Mouse (Mus musculus) ovary, adult 2 months (tissue): ENCODE measurements around the gene Zfp142. TPM values are rescaled to one million over a fixed set of nuclear protein-coding genes. Genes with fewer than 3 reads are reported as not detected.

ENCODE experiments used
- polyA plus RNA-seq: library from polyadenylated mRNA; depleted of rRNA; stranded (reverse); fragments of >200 nt; gene quantifications from 2 replicates; pipeline ENCODE4 v1.2.3, GENCODE M21; 2012; rRNA removed

The Zfp142 gene
- 21.2 and 24.4 TPM in 2 replicates for polyA plus RNA-seq

DNA sequence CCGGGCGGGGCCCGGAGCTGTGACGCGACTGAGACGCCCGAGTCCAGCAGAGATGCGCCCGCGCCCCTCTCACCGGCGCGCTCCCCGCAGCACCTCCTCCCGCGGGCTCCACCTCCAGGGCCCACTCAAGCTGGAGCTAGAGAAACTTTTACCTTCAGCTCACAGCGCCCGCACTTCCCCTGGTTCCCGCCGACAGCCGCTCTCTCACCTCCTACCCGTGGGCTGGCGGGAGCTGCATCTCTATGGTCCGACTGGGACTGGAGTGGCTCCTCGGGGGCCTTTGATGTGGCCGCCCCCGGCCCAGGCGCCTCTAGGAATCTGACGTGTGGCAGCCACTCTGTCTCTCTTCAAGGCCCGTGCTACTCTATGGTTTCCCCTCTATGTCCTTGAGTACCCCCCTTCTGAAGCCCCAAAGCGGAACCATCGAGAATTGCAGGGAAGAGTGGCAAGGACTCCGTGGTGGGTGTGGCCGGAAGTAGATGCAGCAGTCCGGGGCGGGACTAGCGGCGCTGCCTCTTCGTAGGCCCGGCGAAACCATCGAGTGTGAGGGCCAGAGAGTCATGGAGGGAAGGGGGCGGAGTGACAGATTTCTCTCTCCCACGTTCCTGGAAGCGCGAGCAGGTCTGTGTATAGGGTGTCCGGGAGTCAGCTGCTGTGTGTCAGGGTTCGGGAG lies at the start of gene Zfp142, which contains the start of gene Bcs1l:
Zfp142 (minus strand) TSS at position 474 of the 673 bp plus-strand sequence.
Bcs1l (plus strand) TSS at position 517 of the 673 bp plus-strand sequence.

DNA sequence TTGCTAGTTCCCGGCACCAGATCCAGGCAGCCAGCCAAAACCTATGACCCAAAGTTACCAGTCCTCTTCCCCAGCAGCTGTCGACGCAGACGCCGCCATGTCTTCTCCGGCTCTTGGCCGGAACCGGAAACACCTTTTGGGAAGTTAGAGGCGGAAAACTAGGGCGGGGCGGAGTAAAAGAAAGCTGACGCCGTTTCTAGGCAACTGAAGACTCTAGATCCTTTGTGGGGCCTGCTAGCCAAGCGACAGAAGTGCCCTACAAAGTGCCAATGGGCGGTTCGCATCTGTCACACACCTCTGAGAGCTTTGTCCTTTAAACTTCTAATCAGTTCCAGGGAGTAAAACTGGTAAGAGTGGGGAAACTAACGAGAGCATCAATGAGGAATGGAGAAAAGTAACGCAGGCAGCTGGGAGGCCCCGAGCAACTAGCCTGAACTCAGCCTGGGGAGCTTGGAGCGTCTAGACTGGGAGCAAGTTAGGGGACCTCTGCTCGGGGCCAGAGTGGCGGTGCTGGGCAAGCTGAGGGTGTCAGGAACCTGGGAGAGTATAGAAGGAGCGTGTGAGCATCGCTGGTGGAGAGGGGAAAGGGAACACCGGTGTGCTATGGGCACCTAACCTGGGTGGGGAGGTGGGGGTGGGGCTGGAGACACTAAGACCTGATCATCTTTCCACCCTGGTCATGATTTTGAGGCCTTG lies 13.4 kb upstream of the Zfp142 start, which contains the start of the genes Rnf25 and Stk36:
Rnf25 (minus strand) TSS at position 131 of the 696 bp plus-strand sequence.
Stk36 (plus strand) TSS at position 179 of the 696 bp plus-strand sequence.

DNA sequence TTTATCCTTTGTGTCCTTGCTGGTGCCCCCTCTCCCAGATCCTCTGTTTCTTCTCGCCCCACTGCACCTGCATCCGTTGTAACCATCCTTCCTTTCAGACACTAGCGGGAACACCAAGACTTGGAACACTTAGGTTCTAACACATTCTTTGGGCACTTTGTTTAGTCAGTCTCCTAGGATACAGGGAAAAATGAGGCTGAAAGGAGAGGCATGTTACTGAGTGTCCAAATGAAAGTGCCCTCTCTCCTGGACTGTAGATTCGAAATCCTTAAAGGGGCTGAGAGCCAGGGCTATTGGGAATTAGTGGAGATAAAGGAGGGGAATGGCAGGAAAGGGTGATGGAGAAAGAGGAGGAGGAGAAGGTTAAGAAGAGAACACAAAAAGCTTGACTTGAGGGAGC lies 43.9 kb downstream of the Zfp142 start, which contains the start of gene Usp37:
Usp37 (minus strand) TSS at position 101 of the 400 bp plus-strand sequence.

DNA sequence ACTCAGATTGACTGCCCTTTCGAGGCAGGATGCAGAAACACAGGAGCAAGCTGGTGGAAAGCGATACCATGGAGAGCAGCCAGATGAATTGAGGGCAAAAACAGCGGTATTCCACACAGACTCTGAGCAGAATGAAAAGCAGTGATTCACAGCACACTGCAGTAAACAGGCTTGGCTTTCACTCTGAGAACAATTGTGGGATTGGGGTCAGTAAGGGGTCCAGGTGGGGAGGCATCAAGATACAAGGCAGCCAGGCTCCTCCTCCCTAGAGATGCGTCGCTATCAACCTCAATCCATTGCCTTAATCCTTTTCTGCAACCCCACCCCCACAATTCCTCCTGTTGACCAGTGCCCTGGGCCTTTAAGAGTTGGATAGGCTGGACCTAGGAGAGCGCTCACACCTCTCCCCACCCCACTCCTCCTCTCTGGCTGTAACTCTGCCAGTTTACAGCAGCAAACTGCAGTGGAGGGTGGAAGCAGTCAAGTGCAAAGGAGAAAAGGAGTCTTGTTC lies 45.5 kb downstream of the Zfp142 start, which contains the start of gene Plcd4:
Plcd4 (plus strand) TSS at position 438 of the 511 bp plus-strand sequence.

Other genes starting within 250 kb of the Zfp142 start
- 7.0 and 7.4 TPM in 2 replicates for gene Catip, start 226.1 kb downstream of the Zfp142 start, polyA plus RNA-seq
- gene Slc11a1, start 213.1 kb downstream of the Zfp142 start, polyA plus RNA-seq = 38.4 and 39.4 TPM in 2 replicates
- gene Ctdsp1, start 196.7 kb downstream of the Zfp142 start, polyA plus RNA-seq = 176 and 180 TPM in 2 replicates
- gene Vil1, start 178.9 kb downstream of the Zfp142 start, polyA plus RNA-seq = 1.8 and 2.7 TPM in 2 replicates
- 21.1 and 26.1 TPM in 2 replicates for gene Cnot9, start 82.2 kb downstream of the Zfp142 start, polyA plus RNA-seq
- gene Plcd4, start 45.4 kb downstream of the Zfp142 start, polyA plus RNA-seq = 0.21 and 0.50 TPM in 2 replicates
- gene Usp37, start 44.0 kb downstream of the Zfp142 start, polyA plus RNA-seq = 4.1 and 4.5 TPM in 2 replicates
- 13.9 and 19.8 TPM in 2 replicates for gene Bcs1l, start within 50 bp of the Zfp142 start, polyA plus RNA-seq
- gene Rnf25, start 13.2 kb upstream of the Zfp142 start, polyA plus RNA-seq = 65.0 and 80.2 TPM in 2 replicates
- 25.1 and 31.3 TPM in 2 replicates for gene Stk36, start 13.2 kb upstream of the Zfp142 start, polyA plus RNA-seq
- 21.6 and 31.2 TPM in 2 replicates for gene Ttll4, start 73.5 kb upstream of the Zfp142 start, polyA plus RNA-seq
- 14.9 and 15.1 TPM in 2 replicates for gene Cyp27a1, start 125.3 kb upstream of the Zfp142 start, polyA plus RNA-seq
- 0.44 and 0.79 TPM in 2 replicates for gene Prkag3, start 161.0 kb upstream of the Zfp142 start, polyA plus RNA-seq
- gene Wnt6, start 183.6 kb upstream of the Zfp142 start, polyA plus RNA-seq = 67.4 and 94.7 TPM in 2 replicates
- gene Wnt10a, start 203.3 kb upstream of the Zfp142 start, polyA plus RNA-seq = 2.8 and 4.3 TPM in 2 replicates